Mouse (Mus musculus) erythroblast, adult 5-6 weeks (primary cell): ENCODE results near the gene Phf21a. TPM values are rescaled to one million over a fixed set of nuclear protein-coding genes. Genes with fewer than 3 reads are reported as not detected.

ENCODE experiments used
- ATAC-seq: replicated peaks from 2 replicates; pipeline ENCODE4 v1.8.0; 2016; ENCODE audit warnings: moderate number of reproducible peaks, mild to moderate bottlenecking, moderate TSS enrichment, inconsistent platforms; ENCODE audit not compliant: poor library complexity, low FRiP score, severe bottlenecking
- total RNA-seq, 2 experiments: library from RNA; stranded (forward) in 1 of 2; stranded (reverse) in 1 of 2; fragments of 150-400 nt in 1 of 2; fragments of 200-764, 138-1000 nt in 1 of 2; gene quantifications; 2 replicates each; pipeline versions ENCODE4 v1.2.3 to v1.2.4; 2015 to 2017; ENCODE audit warnings: low replicate concordance in 2 of 2

Gene Phf21a
- total RNA-seq, 2 experiments from 2014 or later: 11.1 to 15.2 TPM

DNA sequence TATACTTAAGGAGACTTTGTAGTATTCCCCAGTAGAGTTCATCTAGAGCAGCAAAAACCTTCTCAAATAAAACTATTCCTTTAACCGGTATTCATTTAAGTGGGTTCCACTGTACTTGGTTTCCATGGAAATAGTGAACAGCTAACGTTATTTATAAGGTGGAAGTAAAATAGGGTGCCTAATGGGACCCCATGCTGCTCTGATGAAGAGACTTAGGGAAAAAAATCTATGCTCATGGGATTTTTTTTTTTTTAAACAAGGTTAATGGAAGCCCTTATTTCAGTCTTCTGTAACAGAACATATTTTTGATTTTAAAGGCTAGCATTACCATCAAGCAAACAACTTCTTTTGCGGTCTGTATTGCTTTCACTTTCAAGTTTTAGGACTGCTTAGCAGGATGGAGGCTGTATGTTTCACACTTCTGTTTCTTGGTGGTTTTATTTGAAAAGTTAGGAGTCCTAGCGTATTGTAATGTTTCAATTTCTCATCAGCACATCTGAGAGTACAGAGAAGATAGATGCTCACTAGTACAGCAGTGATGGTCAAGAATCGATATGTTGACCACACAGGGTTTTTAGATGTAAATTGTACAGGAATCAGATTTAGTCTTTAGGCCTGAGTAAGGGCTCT lies 112.2 kb downstream of the Phf21a start:
- no peak for ATAC-seq

DNA sequence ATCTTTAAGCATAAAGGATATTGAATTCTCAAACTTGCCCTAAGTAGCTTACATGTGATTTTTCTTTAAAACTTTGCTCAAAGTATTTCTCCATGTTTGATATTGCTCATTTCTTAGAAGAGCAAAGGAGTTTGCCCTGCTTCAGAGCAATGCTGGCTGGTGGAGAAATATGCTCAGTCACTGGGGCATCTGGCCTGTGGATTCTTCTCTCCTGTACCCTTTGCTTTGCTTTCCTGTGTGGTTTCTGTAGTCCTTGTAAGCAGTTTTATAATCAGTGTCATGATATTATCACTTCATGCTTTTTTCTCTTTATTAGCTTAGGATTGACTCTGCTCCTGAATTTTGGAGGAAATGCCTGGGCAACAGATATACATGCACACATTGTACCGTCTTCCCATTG lies 117.5 kb downstream of the Phf21a start:
- ATAC-seq: no peak

- ATAC-seq: no peak
Observed at GRCm38 (mm10) chr2:92221431-92221830, 128.5 kb downstream of the Phf21a start.

GRCm38 (mm10) chr2:92225592-92225991 lies 132.7 kb downstream of the Phf21a start:
- ATAC-seq: no peak

DNA sequence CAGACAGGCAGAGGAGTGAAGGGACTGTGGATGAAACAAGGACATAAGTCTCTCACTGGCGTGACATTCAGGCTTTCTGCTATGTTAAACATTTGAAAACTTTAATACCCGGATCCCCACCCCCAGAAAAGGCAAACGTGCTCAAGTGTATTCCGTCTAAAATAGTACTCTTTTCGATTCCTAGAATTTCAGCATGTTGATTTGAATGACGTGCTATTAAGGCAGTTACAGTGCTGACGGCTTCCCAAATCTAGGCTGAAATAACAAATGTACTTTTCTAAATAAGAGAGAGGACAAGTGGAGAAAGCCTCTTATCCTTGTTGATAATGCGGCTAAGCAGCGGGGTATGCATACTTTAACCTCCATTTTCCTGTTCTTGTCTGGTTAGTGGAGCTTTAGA lies 137.1 kb downstream of the Phf21a start:
- ATAC-seq: no peak

DNA sequence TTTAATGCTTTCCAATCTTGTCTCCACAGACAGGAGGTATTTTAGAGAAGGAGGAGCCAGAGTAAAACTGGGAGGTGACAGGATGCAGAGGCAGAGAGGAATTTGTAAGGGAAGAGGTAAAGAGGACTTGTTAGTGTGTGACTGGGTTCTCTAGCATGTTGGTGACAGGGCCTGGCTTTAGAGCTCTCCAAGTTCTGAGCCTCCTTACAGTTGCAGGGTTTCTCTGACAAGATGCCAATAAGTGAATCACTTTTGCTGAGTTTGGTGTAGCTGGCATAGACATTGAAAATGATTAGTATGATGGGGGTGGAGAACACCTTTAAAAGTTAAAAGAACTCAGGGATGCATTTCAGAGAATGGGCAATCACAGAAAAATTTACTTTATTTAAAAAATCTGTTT lies 138.8 kb downstream of the Phf21a start:
- ATAC-seq: no peak

DNA sequence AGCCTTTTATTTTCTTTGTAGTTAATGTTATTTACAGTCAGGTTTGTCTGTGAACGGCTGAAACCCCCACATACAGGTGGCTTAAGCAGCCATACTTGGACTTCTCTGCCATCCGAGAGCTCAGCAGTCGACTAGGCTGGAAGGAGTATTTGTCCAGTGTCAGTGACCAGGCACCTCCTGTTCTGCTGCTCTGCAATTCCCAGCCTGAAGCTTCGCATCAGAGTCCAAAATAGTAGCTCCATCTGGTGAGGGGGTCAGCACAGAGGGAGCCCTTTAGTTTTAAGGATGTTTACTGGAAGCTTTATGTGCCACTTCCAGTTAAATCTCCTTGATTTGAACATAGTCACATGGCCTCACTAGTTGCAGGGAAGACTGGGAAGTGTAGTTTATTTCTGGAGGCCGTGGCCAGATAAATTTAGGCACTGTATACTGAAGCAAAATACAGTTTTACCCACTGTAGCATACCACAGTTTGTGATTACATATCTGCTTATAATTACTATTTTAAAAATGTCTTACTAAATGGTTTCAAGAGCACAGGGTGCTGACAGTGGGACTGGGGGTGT lies 141.9 kb downstream of the Phf21a start:
- ATAC-seq: no peak

- ATAC-seq: no peak
Observed at GRCm38 (mm10) chr2:92240299-92240698, 147.4 kb downstream of the Phf21a start.

GRCm38 (mm10) chr2:92240816-92241215 lies 147.9 kb downstream of the Phf21a start:
- no peak for ATAC-seq

DNA sequence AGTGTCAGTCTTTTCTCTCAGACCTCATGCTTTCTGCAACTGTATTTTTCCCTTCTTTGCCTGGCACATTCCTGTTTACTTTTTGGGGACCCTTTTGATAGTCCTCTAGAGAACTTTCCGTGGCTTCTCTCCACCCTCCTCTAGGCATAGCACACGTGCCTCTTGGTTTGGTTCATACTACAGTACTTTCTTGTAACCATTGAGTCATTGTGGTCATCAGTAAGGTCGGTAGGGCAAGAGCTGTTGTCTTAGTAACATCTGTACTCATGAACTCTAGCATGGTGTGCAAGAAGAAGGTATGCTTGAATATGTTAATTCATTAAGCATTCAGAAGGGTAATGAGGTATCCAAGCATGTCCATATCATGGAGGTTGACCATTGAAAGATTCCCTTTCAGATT lies 148.4 kb downstream of the Phf21a start:
- ATAC-seq: no peak

DNA sequence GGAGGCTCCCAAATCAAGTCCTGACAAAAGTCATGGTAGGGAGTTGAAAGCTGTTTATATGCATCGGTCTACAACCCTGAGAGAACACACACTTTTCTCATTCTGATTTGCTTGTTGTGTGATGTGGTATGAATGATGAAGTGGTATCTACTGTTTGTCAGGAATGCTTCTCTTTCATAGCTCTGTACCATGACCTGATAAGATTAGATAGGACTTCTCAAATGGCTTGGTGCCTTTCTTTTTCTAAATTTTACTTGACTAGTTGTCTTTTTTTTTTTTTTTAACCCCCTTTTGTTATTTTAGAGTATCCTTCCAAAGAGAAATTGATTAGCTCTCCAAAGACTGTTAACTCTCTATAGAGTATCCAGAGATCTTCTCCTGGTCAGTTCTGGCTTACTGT lies 153.2 kb downstream of the Phf21a start:
- ATAC-seq: no peak

- no peak for ATAC-seq
Observed at GRCm38 (mm10) chr2:92247711-92248110, 154.8 kb downstream of the Phf21a start.

DNA sequence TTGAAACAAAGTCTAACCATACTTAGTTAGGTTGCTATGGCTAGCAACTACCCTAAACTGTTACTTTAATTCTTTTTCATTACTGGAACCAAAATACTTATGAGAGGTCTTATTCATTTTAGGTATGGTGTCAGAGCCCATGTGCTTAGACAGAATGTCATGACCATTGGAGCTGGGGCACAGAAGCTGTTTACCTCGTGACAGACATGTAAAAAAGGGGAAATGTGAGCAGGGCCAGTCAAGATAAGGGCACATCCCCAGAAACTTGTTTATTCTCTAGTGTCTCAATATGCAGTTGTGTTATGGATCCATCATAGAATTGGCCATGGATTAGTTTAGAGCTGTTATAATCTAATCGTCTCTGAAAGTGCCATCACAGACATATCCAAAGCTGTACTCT lies 157.6 kb downstream of the Phf21a start:
- no peak for ATAC-seq

- ATAC-seq: no peak
Observed at GRCm38 (mm10) chr2:92253777-92254176, 160.9 kb downstream of the Phf21a start.

DNA sequence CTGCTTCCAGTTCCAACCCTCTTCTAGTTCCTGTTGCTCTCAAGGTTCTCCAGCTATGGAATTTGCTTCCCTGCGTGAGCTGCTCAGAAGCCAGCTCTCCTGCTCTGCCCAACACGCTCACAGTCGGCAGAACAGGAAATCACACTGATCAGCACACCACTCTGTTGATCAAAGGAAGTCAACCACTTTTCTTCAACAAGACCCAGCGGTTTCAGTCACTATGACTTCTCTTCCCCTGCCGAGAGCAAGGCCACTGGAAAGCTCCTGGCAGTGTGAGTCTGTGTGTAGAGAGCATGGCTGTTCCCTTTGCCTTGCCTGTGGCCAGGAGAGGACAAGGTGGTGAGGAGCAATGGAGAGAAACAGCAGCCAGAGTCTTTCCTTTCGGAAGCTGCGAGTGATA lies 163.2 kb downstream of the Phf21a start:
- no peak for ATAC-seq

GRCm38 (mm10) chr2:92257372-92257956 lies 164.5 kb downstream of the Phf21a start:
- no peak for ATAC-seq

- ATAC-seq: no peak
Observed at GRCm38 (mm10) chr2:92259924-92260323, 167.0 kb downstream of the Phf21a start.

DNA sequence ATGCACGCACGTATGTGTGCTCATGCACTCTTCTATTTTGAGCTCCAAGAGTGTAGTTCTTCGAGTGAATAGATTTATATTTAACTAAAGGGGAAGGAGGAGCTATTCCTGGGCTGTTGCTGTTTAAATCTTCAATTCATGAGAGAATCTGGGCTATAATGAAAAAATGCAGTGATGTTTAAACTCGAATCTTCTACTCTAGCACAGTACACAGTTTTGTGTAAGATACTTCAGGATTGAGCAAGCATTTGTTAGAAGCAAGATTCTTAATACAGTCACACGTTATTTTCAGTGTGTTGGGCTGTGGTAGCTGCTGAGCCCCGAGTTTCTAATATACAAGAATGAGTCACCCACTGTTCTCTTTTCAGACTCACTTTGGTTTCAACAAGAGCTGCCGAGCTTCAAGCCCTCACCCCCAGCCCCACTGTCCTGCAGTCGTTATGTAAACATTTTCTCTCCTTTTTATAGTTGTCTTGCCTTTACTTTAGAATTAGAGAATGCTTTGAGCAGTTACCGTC lies 173.2 kb downstream of the Phf21a start:
- ATAC-seq: no peak

- no peak for ATAC-seq
Observed at GRCm38 (mm10) chr2:92269227-92269626, 176.3 kb downstream of the Phf21a start.

DNA sequence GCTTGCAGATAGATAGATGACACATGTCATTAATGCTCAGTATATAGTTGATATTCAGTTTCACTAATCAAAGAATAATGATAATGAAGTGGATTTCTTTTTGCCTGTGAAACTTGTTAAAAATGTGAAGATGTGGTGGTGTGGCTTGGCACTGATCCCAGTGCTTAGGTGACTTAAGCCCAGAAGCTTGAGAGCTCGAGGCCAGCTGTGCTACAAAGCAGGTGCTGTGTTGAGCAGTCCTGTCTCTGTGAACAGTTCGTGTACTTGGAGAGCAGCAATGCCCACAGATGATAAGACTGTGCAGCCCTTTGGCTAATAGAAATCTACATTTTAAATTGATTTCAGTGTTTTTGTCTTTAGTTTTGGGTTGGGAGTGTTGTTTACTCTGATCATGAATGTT lies 179.6 kb downstream of the Phf21a start:
- no peak for ATAC-seq

DNA sequence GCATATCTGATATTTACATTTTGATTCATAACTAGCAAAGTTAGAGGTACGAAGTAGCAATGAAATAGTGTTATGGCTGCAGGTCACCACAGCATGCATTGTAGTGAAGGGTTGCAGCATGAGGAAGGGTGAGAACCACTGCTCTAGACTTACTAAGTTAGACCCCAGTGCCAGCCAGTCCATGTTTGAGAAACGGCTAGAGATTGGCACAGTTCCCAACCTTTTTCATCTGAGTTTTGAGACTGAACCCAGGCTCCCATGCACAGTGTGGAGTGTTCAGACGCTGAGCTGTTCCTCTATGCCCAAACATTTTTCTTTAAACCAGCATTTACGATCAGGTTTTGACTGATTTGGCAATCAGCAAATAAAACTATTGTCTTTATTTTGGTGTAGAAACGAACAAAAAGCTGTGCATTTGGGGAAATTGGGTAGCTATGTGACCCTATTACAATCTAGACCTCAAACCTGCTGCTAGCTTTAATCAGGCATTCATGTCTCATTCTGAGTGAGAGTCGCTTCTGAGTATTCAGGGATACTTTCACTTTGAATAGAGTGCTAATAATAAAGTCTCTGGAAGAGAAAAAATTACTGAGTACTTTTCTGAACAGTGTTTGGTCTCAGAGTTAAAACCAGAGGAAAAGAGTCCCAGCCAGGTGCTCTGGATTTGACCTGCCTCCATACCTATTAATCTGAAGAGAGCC lies 180.3 kb downstream of the Phf21a start:
- no peak for ATAC-seq
